Mouse (Mus musculus): ENCODE measurements around the gene Klhdc10. TPM values are rescaled to one million over a fixed set of nuclear protein-coding genes. Genes with fewer than 3 reads are reported as not detected.

The Klhdc10 gene
- polyA plus RNA-seq, 1 experiment from 2014 or later, result 43.7 TPM

DNA sequence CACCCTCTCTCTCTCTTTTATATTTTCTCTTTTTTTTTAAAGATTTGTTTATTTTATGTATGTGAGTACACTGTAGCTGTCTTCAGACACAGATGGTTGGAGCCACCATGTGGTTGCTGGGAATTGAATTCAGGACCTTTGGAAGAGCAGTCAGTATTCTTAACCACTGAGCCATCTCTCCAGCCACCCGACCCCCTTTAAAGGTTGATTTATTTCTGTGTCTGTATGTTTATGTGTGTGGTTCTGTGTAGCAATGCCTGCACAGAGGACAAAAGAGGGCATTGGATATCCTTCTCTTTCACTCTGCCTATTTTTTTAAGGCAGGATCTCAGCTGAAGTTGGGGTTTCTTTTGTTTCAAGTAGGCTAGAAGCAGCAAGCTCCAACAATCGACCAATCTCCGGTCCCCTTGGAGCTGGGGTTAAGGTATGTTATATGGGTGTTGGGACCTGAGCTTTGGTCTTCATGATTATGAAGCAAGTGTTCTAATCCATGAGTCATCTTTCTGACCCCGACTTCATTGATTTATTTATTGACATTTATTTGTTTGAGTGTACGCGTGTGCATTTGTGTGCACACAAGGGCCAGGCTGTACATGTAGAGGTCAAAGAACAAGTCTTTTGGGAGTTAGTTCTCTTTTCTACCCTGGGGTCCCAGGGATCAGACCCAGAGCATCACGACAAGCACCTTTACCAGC is 7.9 kb downstream of the Klhdc10 start:
- DNase-seq (ENCODE audit: low spot score) (no peak), ATAC-seq (ENCODE audit: low read depth) (no peak)
- H3K9me3 ChIP-seq (ENCODE audit: control insufficient read depth, low read length), result no peaks in the 10 kb centered on the region
- H3K36me3 ChIP-seq (ENCODE audit: control insufficient read depth, insufficient read depth, low read length), result peaks cover 6% of the 10 kb centered on the region; the same call in 1 of the 2 replicates
- H3K4me3 ChIP-seq (ENCODE audit: low read depth, low read length), result no peak overlapping the region
- H3K4me1 ChIP-seq (ENCODE audit: control insufficient read depth, insufficient read depth, low read length), result no peaks in the 10 kb centered on the region
- H3K9ac ChIP-seq (ENCODE audit: low read depth, low read length), result no peak overlapping the region
- WGBS, result 92% methylated on average over 7 of the region's 7 CpGs
- H3K27me3 ChIP-seq (replicated peaks; ENCODE audit: control insufficient read depth, insufficient read depth, low read length), result no peaks in the 10 kb centered on the region
- H3K27ac ChIP-seq (replicated peaks; ENCODE audit: low read depth, low read length), result no peak overlapping the region
- no peak overlapping the region for H3K4me2 ChIP-seq (ENCODE audit: low read depth, low read length)

DNA sequence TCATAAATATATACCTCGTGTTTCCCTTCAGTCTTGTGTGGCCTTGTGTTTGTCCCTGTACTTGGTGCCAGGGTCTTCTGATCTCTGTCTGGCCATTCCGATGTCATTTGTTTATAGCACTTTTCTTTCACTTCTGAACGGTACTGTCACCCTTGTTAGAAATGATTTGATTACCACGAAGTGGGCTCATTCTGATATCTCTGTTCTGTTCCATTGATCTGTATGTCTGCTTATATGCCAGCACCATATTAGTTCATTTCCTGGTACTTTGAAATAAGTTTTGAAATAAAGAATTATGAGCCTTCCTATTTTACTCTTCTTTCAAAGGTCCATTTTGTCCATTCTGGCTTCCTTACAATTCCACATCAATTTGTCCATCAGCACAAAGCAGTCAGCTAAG is 9.6 kb downstream of the Klhdc10 start:
- no peak for ATAC-seq (ENCODE audit: low read depth)
- H3K36me3 ChIP-seq (ENCODE audit: control insufficient read depth, insufficient read depth, low read length), result peaks cover 6% of the 10 kb centered on the region; the same call in 1 of the 2 replicates

DNA sequence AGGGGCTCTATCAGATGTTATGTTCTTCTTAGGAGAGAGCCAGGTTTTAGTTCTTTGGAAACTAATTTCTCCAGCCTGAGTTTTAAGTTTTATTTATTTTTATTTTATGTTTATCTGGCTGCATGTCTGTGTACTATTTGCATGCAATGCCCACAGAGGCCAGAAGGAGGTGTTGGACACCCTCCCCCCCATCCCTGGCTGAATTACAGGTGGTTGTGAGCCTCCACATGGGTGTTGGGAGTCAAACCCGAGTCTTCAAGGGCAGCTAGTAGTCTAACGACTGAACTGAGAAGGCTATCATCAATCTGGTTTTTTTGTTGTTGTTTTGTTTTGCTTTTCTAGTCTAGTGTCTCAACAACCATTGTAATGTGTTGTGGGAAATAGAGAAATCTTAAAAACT is 14.5 kb downstream of the Klhdc10 start:
- Histone ChIP-seq H3K36me3 (ENCODE audit: control insufficient read depth, insufficient read depth, low read length) (peaks cover 13% of the 10 kb centered on the region), H3K27ac (replicated peaks; ENCODE audit: low read depth, low read length) (no peak overlapping the region), H3K4me3 (ENCODE audit: low read depth, low read length) (no peak overlapping the region), H3K27me3 (replicated peaks; ENCODE audit: control insufficient read depth, insufficient read depth, low read length) (no peaks in the 10 kb centered on the region), H3K4me1 (ENCODE audit: control insufficient read depth, insufficient read depth, low read length) (no peaks in the 10 kb centered on the region), H3K4me2 (ENCODE audit: low read depth, low read length) (no peak overlapping the region), H3K9ac (ENCODE audit: low read depth, low read length) (no peak overlapping the region), H3K9me3 (ENCODE audit: control insufficient read depth, low read length) (no peaks in the 10 kb centered on the region)
- 87% methylated on average over 2 of the region's 2 CpGs for WGBS
- no peak for DNase-seq (ENCODE audit: low spot score)
- no peak for ATAC-seq (ENCODE audit: low read depth)

More for the DNA sequence above, 9.6 kb downstream of the Klhdc10 start:
- Histone ChIP-seq H3K9me3 (ENCODE audit: control insufficient read depth, low read length) (no peaks in the 10 kb centered on the region), H3K27ac (replicated peaks; ENCODE audit: low read depth, low read length) (no peak overlapping the region), H3K27me3 (replicated peaks; ENCODE audit: control insufficient read depth, insufficient read depth, low read length) (no peaks in the 10 kb centered on the region), H3K4me3 (ENCODE audit: low read depth, low read length) (no peak overlapping the region), H3K9ac (ENCODE audit: low read depth, low read length) (no peak overlapping the region), H3K4me2 (ENCODE audit: low read depth, low read length) (no peak overlapping the region), H3K4me1 (ENCODE audit: control insufficient read depth, insufficient read depth, low read length) (no peaks in the 10 kb centered on the region)
- DNase-seq (ENCODE audit: low spot score), result no peak
- 88% methylated on average over 4 of the region's 4 CpGs for WGBS

DNA sequence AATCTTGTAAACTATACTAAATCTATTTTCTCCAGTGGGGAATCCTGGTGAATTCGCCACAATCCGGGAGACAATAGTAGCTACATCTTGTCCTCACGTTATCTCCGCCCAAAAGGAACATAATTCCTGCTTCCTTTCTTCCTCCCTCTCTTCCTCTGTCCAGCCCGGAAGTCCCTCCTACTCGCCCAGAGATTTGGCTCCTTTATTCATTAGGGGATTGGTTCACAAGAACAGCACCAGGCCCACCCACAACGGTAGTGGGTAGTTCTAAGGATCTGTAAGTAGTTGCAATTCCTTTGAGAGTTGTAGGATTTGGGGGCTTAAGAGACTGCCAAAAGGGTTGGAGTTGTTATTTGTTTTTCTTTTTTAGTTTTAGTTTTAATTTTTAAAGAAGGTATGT is 15.1 kb downstream of the Klhdc10 start:
- Histone ChIP-seq H3K4me3 (ENCODE audit: low read depth, low read length) (no peak overlapping the region), H3K27ac (replicated peaks; ENCODE audit: low read depth, low read length) (no peak overlapping the region; the same call in 1 of the 2 replicates), H3K4me1 (ENCODE audit: control insufficient read depth, insufficient read depth, low read length) (no peaks in the 10 kb centered on the region), H3K9me3 (ENCODE audit: control insufficient read depth, low read length) (no peaks in the 10 kb centered on the region), H3K27me3 (replicated peaks; ENCODE audit: control insufficient read depth, insufficient read depth, low read length) (no peaks in the 10 kb centered on the region), H3K36me3 (ENCODE audit: control insufficient read depth, insufficient read depth, low read length) (peaks cover 18% of the 10 kb centered on the region), H3K4me2 (ENCODE audit: low read depth, low read length) (no peak overlapping the region), H3K9ac (ENCODE audit: low read depth, low read length) (no peak overlapping the region)
- DNase-seq (ENCODE audit: low spot score) (no peak), ATAC-seq (ENCODE audit: low read depth) (no peak)
- WGBS, result 81% methylated on average over 7 of the region's 7 CpGs

DNA sequence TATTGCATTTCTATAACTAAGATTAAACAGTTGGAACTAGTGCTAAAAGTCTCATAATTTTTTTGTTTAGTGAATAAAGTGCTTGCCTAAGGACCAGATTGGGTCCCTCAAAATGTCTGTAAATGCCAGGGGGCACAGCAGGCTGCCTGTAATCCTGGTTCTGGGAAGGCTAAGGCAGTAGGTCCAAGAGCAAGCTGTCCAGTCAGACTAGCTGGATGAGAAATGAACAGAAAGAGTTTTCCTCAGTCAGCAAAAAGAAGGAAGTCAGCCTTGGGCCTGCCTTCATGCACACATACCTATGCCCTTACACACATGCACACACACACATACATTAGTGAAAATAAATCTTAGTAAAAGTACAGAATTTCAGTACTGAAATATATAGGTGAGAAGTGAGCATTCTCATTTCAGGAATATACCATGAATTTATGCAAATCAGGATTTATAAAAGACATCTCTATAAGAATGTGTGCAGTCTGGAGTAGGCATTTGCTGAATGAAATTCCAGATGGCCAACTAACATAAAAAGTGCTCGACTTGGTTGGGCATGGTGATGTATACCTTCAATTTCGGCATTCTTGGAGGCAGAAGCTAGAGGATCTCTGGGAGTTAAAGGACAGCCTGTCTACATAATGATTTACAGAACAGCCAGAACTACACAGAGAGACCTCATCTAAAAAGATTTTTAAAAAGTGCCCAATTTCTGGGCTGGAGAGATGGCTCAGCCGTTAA is 31.0 kb downstream of the Klhdc10 start:
- DNase-seq (ENCODE audit: low spot score) (peak; percentile 49), ATAC-seq (ENCODE audit: low read depth) (no peak)
- H3K4me1 ChIP-seq (ENCODE audit: control insufficient read depth, insufficient read depth, low read length), result peaks cover 4% of the 10 kb centered on the region; the same call in 1 of the 2 replicates
- H3K9ac ChIP-seq (ENCODE audit: low read depth, low read length), result no peak overlapping the region
- no peaks in the 10 kb centered on the region for H3K27me3 ChIP-seq (replicated peaks; ENCODE audit: control insufficient read depth, insufficient read depth, low read length)
- H3K27ac ChIP-seq (replicated peaks; ENCODE audit: low read depth, low read length), result peak overlapping the region; percentile 68
- H3K4me3 ChIP-seq (ENCODE audit: low read depth, low read length), result no peak overlapping the region
- H3K4me2 ChIP-seq (ENCODE audit: low read depth, low read length), result no peak overlapping the region
- 43% methylated on average over 3 of the region's 3 CpGs for WGBS
- H3K9me3 ChIP-seq (ENCODE audit: control insufficient read depth, low read length), result no peaks in the 10 kb centered on the region
- H3K36me3 ChIP-seq (ENCODE audit: control insufficient read depth, insufficient read depth, low read length), result peaks cover 6% of the 10 kb centered on the region; the same call in 1 of the 2 replicates

DNA sequence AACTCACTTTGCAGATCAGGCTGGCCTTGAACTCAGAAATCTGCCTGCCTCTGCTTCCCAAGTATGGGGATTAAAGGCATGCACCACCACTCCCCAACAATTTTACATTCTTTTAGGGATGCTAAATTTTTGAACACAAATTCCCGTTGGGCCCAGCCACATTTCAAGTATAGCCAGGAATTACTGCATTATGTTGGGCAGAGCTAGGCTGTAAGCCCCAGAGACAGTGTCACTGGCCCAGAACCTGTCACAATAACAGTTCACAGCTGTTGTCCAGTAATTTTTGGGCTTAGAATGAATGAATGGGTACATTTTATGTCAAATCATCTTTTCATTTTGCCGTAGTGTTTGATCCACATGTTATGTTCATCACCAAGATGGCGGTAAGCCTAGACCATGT is 34.8 kb downstream of the Klhdc10 start:
- Histone ChIP-seq H3K36me3 (ENCODE audit: control insufficient read depth, insufficient read depth, low read length) (peaks cover 25% of the 10 kb centered on the region), H3K4me1 (ENCODE audit: control insufficient read depth, insufficient read depth, low read length) (peaks cover 4% of the 10 kb centered on the region; the same call in 1 of the 2 replicates), H3K4me2 (ENCODE audit: low read depth, low read length) (no peak overlapping the region), H3K9me3 (ENCODE audit: control insufficient read depth, low read length) (no peaks in the 10 kb centered on the region), H3K4me3 (ENCODE audit: low read depth, low read length) (no peak overlapping the region), H3K27me3 (replicated peaks; ENCODE audit: control insufficient read depth, insufficient read depth, low read length) (no peaks in the 10 kb centered on the region), H3K9ac (ENCODE audit: low read depth, low read length) (no peak overlapping the region), H3K27ac (replicated peaks; ENCODE audit: low read depth, low read length) (no peak overlapping the region)
- no peak for ATAC-seq (ENCODE audit: low read depth)
- WGBS, result 91% methylated on average over 3 of the region's 3 CpGs
- no peak for DNase-seq (ENCODE audit: low spot score)

DNA sequence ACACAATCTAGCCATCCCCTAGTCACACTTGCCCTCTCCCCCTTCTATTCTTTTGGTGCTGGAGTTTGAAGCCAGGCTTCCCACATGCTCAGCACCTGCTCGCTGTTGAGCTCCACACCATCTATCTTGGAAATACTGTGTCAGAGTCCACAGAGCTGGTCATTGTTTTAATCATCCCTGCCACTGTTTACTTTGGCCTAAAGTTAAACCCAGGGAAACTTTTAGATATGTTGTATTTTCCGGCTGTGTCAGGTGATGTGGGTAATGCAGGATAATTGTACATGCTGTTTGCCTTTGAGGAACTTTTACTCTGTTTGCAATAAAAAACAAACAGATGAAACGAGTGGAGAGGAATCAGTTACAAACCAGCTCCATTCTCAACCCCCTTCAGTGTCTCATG is 35.4 kb downstream of the Klhdc10 start:
- Histone ChIP-seq H3K4me1 (ENCODE audit: control insufficient read depth, insufficient read depth, low read length) (peaks cover 4% of the 10 kb centered on the region; the same call in 1 of the 2 replicates), H3K27ac (replicated peaks; ENCODE audit: low read depth, low read length) (no peak overlapping the region), H3K4me2 (ENCODE audit: low read depth, low read length) (no peak overlapping the region), H3K9ac (ENCODE audit: low read depth, low read length) (no peak overlapping the region), H3K27me3 (replicated peaks; ENCODE audit: control insufficient read depth, insufficient read depth, low read length) (no peaks in the 10 kb centered on the region), H3K36me3 (ENCODE audit: control insufficient read depth, insufficient read depth, low read length) (peaks cover 31% of the 10 kb centered on the region), H3K4me3 (ENCODE audit: low read depth, low read length) (no peak overlapping the region), H3K9me3 (ENCODE audit: control insufficient read depth, low read length) (no peaks in the 10 kb centered on the region)
- 64% methylated on average over 3 of the region's 3 CpGs for WGBS
- no peak for DNase-seq (ENCODE audit: low spot score)
- no peak for ATAC-seq (ENCODE audit: low read depth)

DNA sequence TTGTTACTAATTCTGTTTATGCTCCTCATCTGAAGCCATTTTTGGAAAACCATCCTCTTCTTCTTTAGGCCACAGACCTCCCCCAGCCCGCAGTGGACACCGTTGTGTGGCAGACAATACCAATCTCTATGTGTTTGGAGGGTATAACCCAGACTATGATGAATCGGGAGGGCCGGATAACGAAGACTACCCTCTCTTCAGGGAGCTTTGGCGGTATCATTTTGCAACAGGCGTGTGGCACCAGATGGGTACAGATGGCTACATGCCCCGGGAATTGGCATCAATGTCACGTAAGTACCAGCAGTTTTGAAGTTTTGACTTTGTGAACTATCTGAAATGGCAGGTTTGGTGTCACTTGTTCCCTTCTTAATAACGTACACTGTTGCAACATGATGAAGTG is 37.9 kb downstream of the Klhdc10 start:
- peaks cover 49% of the 10 kb centered on the region for H3K36me3 ChIP-seq (ENCODE audit: control insufficient read depth, insufficient read depth, low read length)
- no peak overlapping the region for H3K4me2 ChIP-seq (ENCODE audit: low read depth, low read length)
- no peaks in the 10 kb centered on the region for H3K9me3 ChIP-seq (ENCODE audit: control insufficient read depth, low read length)
- no peak for ATAC-seq (ENCODE audit: low read depth)
- no peak overlapping the region for H3K27ac ChIP-seq (replicated peaks; ENCODE audit: low read depth, low read length)
- no peak overlapping the region for H3K4me3 ChIP-seq (ENCODE audit: low read depth, low read length)
- no peaks in the 10 kb centered on the region for H3K27me3 ChIP-seq (replicated peaks; ENCODE audit: control insufficient read depth, insufficient read depth, low read length)
- H3K4me1 ChIP-seq (ENCODE audit: control insufficient read depth, insufficient read depth, low read length), result no peaks in the 10 kb centered on the region
- 94% methylated on average over 10 of the region's 10 CpGs for WGBS
- no peak for DNase-seq (ENCODE audit: low spot score)
- H3K9ac ChIP-seq (ENCODE audit: low read depth, low read length), result no peak overlapping the region

Measured in embryonic facial prominence, embryonic 14.5 days (tissue).